Mouse (Mus musculus) midbrain, embryonic 10.5 days (tissue): Measurements from ENCODE around the gene Bhlha15. TPM values are rescaled to one million over a fixed set of nuclear protein-coding genes. Genes with fewer than 3 reads are reported as not detected.
A peak's percentile ranks its signal among the peaks of the same experiment; 100 is the strongest.

ENCODE experiments used
- DNase-seq: peaks from one replicate; pipeline ENCODE4 v3.0.0-alpha.2; 2017; ENCODE audit warnings: low spot score
- H3K27ac ChIP-seq: fragments of 300-500 bp; sonication (generic); replicated peaks from 2 replicates; pipeline ENCODE4 v1.5.1; 2016; ENCODE audit warnings: mild to moderate bottlenecking
- H3K27me3 ChIP-seq: fragments of 300-500 bp; sonication (generic); 2 replicates; pipeline ENCODE4 v1.6.1; 2016; ENCODE audit warnings: low read depth, mild to moderate bottlenecking; ENCODE audit not compliant: poor library complexity, severe bottlenecking
- H3K36me3 ChIP-seq: fragments of 300-500 bp; sonication (generic); 2 replicates; pipeline ENCODE4 v1.6.1; 2016; ENCODE audit warnings: mild to moderate bottlenecking, moderate library complexity
- H3K4me1 ChIP-seq: fragments of 300-500 bp; sonication (generic); 2 replicates; pipeline ENCODE4 v1.6.1; 2016
- H3K4me3 ChIP-seq: fragments of 300-500 bp; sonication (generic); 2 replicates; pipeline ENCODE4 v1.5.1; 2016; ENCODE audit warnings: mild to moderate bottlenecking, moderate library complexity
- H3K9me3 ChIP-seq: fragments of 300-500 bp; sonication (generic); replicated peaks from 2 replicates; pipeline ENCODE4 v1.6.1; 2016; ENCODE audit warnings: mild to moderate bottlenecking
- WGBS: fragments of 180-500 bp; shearing (Covaris S2); methylation state at CpG from one replicate; pipeline ENCODE4 v1.1.7; 2016; 5-methylcytosine and 5-hydroxymethylcytosine counted together
- polyA plus RNA-seq: library from polyadenylated mRNA; unstranded; fragments of >200 nt; fragmentation: Nextera tagmentation; extraction: Ambion mirVana; gene quantifications from 2 replicates; pipeline ENCODE4 v1.2.1, GENCODE M21; 2016

Bhlha15 gene
- 0.07 and 0.16 TPM in 2 replicates for polyA plus RNA-seq

GRCm38 (mm10) chr5:144189950-144190583 is at the start of gene Bhlha15:
Gene Bhlha15, plus strand, starts transcription at chr5:144190286.
- Histone ChIP-seq H3K36me3 (peaks cover 20% of the 10 kb centered on the region), H3K27me3 (no peaks in the 10 kb centered on the region), H3K4me1 (peaks cover 30% of the 10 kb centered on the region), H3K9me3 (no peaks in the 10 kb centered on the region), H3K27ac (peak within 1 kb of the TSS; percentile 47), H3K4me3 (peak within 1 kb of the TSS; percentile 44)
- peak; percentile 47 for DNase-seq
- 5% methylated on average over 26 of the region's 26 CpGs for WGBS

DNA sequence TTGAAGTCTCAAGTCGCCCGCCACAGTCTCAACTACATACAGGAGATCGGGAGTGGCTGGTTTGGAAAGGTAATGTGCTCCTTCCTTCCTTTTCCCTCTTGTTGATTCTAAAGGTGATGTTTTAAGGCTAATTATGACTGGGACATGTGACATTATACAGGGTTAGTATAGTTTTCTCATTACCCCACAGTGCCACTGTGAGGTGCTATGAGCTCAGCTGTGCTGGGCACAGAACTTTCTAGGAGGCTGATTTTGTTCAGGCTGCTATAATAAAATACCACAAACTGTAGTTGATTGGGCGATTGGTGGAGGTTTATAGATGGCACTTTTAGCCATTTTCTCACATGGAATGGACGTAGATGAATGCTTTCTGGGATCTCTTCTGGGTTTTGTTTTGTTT is 46.6 kb upstream of the Bhlha15 start:
- no peak overlapping the region for H3K27ac ChIP-seq
- no peaks in the 10 kb centered on the region for H3K9me3 ChIP-seq
- no peak for DNase-seq
- WGBS: 95% methylated on average over 5 of the region's 5 CpGs
- H3K4me1 ChIP-seq: no peaks in the 10 kb centered on the region
- H3K4me3 ChIP-seq: no peak overlapping the region
- H3K27me3 ChIP-seq: no peaks in the 10 kb centered on the region
- peaks cover 74% of the 10 kb centered on the region for H3K36me3 ChIP-seq

- Histone ChIP-seq H3K27me3 (no peaks in the 10 kb centered on the region), H3K4me1 (no peaks in the 10 kb centered on the region), H3K4me3 (no peak overlapping the region), H3K9me3 (no peaks in the 10 kb centered on the region), H3K36me3 (peaks cover 77% of the 10 kb centered on the region), H3K27ac (no peak overlapping the region)
- no peak for DNase-seq
These were observed 43.2 kb upstream of the Bhlha15 start for GRCm38 (mm10) chr5:144146898-144147297.

DNA sequence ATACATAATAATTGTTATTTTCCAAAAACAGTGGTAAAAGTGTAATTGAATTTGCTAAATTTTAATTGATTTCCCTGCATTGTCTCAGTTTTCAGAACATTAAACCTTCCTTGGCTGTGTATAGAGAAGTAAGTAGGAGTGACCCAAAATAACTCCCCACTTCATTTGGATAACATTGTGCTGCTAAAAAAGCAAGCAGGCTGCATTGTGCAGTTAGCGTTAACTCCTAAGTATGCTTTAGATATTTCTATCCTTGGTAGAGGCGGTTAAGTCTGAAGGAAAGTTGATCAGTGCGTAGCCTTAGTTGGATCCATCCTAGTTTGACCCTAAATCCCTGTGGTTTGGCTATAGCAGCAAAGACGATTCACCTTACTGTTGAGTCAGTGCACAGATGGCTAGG is 40.6 kb upstream of the Bhlha15 start:
- no peaks in the 10 kb centered on the region for H3K4me1 ChIP-seq
- H3K36me3 ChIP-seq: peaks cover 72% of the 10 kb centered on the region
- H3K27ac ChIP-seq: no peak overlapping the region
- no peaks in the 10 kb centered on the region for H3K27me3 ChIP-seq
- no peak for DNase-seq
- H3K4me3 ChIP-seq: no peak overlapping the region
- WGBS: 95% methylated on average over 4 of the region's 4 CpGs
- no peaks in the 10 kb centered on the region for H3K9me3 ChIP-seq

GRCm38 (mm10) chr5:144151270-144151669 is 38.8 kb upstream of the Bhlha15 start:
- 94% methylated on average over 4 of the region's 4 CpGs for WGBS
- peaks cover 58% of the 10 kb centered on the region for H3K36me3 ChIP-seq

DNA sequence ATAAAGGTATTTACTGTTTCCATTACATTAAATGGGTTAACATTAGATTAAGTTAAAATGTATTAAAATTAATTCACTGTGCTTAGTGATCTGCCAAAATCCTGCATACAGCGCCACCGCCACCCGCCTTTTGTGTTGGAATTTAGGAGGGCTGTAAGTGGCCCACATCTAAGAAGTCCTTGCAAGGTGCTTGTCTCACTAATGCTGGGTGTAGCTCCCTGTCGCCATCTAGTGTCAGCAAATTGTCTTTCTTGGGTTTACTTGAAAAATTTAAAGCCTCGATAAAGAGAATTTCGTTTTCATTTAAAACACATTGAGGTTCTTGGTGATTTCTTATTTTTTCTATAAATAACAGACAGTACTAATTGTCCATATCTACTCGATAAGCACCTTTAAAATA is 35.6 kb upstream of the Bhlha15 start:
- Histone ChIP-seq H3K4me3 (no peak overlapping the region), H3K9me3 (no peaks in the 10 kb centered on the region), H3K27me3 (no peaks in the 10 kb centered on the region), H3K27ac (no peak overlapping the region), H3K36me3 (peaks cover 60% of the 10 kb centered on the region), H3K4me1 (no peaks in the 10 kb centered on the region)
- DNase-seq: peak; percentile 34
- whole genome bisulfite sequencing: 44% methylated on average over 7 of the region's 7 CpGs

More at GRCm38 (mm10) chr5:144151270-144151669, 38.8 kb upstream of the Bhlha15 start:
- H3K4me1 ChIP-seq: no peaks in the 10 kb centered on the region
- no peak for DNase-seq
- no peak overlapping the region for H3K4me3 ChIP-seq
- H3K9me3 ChIP-seq: no peaks in the 10 kb centered on the region
- H3K27me3 ChIP-seq: no peaks in the 10 kb centered on the region
- no peak overlapping the region for H3K27ac ChIP-seq

- DNase-seq: no peak
- Histone ChIP-seq H3K27ac (no peak overlapping the region), H3K4me1 (peaks cover 3% of the 10 kb centered on the region; the same call in 1 of the 2 replicates), H3K27me3 (no peaks in the 10 kb centered on the region), H3K4me3 (no peak overlapping the region), H3K36me3 (peaks cover 65% of the 10 kb centered on the region), H3K9me3 (no peaks in the 10 kb centered on the region)
- 70% methylated on average over 4 of the region's 4 CpGs for WGBS
These were observed 31.5 kb upstream of the Bhlha15 start for GRCm38 (mm10) chr5:144158604-144159003.

GRCm38 (mm10) chr5:144159137-144159536 is 30.9 kb upstream of the Bhlha15 start:
- H3K27ac ChIP-seq: no peak overlapping the region

DNA sequence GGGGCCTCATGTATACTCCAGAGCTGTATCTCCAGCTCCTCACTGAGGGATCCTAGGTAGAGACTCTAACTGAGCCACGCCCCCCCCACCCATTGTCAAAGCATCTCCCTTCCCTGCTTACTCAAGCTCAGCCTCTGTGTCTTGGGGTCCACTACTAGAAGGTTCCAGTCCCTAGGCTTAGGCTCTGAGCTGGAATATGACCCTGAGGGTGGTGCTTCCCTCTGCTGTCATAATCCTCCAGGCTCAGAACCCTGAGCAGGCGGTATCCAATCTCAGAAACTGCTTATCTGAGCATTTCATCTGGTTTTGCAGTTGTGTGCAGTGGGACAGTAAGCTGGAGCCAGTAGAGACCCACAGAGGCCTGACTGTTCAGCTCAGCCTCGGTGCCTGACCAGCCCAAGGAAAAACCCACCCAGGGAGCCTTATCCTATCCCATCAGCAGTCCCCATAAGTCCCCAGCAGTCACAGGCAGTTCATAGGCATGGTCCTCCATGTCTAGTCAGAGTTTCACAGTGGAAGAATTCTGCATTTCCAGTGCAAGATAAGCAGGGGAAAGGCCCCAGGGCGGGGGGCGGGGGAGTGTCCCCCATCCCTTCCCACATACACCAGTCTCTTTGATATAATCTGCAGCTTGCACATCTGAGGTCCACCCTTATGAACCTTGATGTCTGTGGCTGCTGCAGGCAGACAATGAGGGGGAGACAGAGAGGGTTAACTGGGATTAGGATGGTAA is 27.8 kb upstream of the Bhlha15 start:
- 85% methylated on average over 5 of the region's 5 CpGs for WGBS
- no peak for DNase-seq
- Histone ChIP-seq H3K27me3 (no peaks in the 10 kb centered on the region), H3K4me1 (peaks cover 3% of the 10 kb centered on the region; the same call in 1 of the 2 replicates), H3K9me3 (no peaks in the 10 kb centered on the region), H3K27ac (no peak overlapping the region; the same call in 1 of the 2 replicates), H3K4me3 (no peak overlapping the region), H3K36me3 (peaks cover 92% of the 10 kb centered on the region)

More at GRCm38 (mm10) chr5:144159137-144159536, 30.9 kb upstream of the Bhlha15 start:
- no peaks in the 10 kb centered on the region for H3K27me3 ChIP-seq
- H3K4me1 ChIP-seq: peaks cover 3% of the 10 kb centered on the region; the same call in 1 of the 2 replicates
- DNase-seq: no peak
- H3K4me3 ChIP-seq: no peak overlapping the region
- WGBS: 95% methylated on average over 8 of the region's 8 CpGs
- peaks cover 70% of the 10 kb centered on the region for H3K36me3 ChIP-seq
- H3K9me3 ChIP-seq: no peaks in the 10 kb centered on the region

DNA sequence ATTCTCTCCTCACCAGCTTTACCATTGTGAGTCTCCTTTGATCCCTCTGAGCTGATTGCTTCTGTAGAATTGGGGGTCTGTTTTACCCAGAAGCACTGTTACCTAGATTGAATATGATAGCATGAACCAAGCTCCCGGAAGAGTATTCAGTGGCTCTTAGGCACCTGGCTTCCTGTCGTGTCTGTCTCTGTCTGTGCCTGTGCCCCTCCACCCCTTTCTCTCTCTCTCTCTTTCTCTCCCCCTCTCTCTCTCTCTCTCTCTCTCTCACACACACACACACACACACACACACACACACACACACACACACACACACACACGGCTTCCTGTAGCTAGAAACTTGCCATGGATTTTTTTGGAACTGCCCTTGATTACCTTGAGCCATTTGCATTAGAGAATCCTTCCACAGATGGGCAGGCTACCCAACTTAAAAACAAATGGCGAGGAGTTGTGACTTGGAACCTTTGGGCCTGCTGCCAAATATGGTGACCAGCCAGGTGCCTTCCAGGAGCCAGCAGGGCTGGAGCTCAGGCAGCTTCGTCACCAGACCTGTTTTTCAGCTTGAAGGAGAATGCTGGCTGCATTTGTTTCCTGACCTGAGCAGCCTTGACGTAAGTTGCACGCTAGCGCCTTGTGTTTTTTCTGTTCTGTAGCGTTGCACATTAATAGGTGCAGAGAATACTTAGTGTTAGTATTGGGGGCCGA is 27.1 kb upstream of the Bhlha15 start:
- DNase-seq: no peak
- 87% methylated on average over 10 of the region's 10 CpGs for WGBS
- Histone ChIP-seq H3K4me1 (peaks cover 3% of the 10 kb centered on the region; the same call in 1 of the 2 replicates), H3K27me3 (no peaks in the 10 kb centered on the region), H3K4me3 (no peak overlapping the region), H3K36me3 (peaks cover 90% of the 10 kb centered on the region), H3K27ac (no peak overlapping the region; the same call in 1 of the 2 replicates), H3K9me3 (no peaks in the 10 kb centered on the region)

GRCm38 (mm10) chr5:144165756-144166155 is 24.3 kb upstream of the Bhlha15 start:
- no peak for DNase-seq
- H3K27ac ChIP-seq: no peak overlapping the region
- no peak overlapping the region for H3K4me3 ChIP-seq
- peaks cover 83% of the 10 kb centered on the region for H3K36me3 ChIP-seq
- H3K27me3 ChIP-seq: no peaks in the 10 kb centered on the region
- no peaks in the 10 kb centered on the region for H3K9me3 ChIP-seq
- WGBS: 89% methylated on average over 3 of the region's 3 CpGs
- H3K4me1 ChIP-seq: peaks cover 3% of the 10 kb centered on the region; the same call in 1 of the 2 replicates

- no peaks in the 10 kb centered on the region for H3K9me3 ChIP-seq
- no peak for DNase-seq
- no peak overlapping the region for H3K4me3 ChIP-seq
- no peak overlapping the region for H3K27ac ChIP-seq
- no peaks in the 10 kb centered on the region for H3K4me1 ChIP-seq
- peaks cover 86% of the 10 kb centered on the region for H3K36me3 ChIP-seq
- no peaks in the 10 kb centered on the region for H3K27me3 ChIP-seq
- 93% methylated on average over 8 of the region's 8 CpGs for WGBS
These were observed 20.7 kb upstream of the Bhlha15 start for GRCm38 (mm10) chr5:144169275-144169975.
